Mouse (Mus musculus): Measurements from ENCODE around the gene Mpi.

- TF ChIP-seq CTCF (IDR thresholded peaks at IDR 0.05; ENCODE audit: low read depth), result no peak
- no peak for TF ChIP-seq EP300 (IDR thresholded peaks at IDR 0.05; ENCODE audit: low read depth)
Measured at GRCm38 (mm10) chr9:57549186-57549585, 3.4 kb downstream of the Mpi start.

All from liver, postnatal 0 days (tissue).